Mouse (Mus musculus) forebrain, embryonic 13.5 days (tissue): ENCODE data around the gene Psma5. TPM values are rescaled to one million over a fixed set of nuclear protein-coding genes. Genes with fewer than 3 reads are reported as not detected.

Source experiments
- ATAC-seq: fragments of 200-750 bp; cut with Nextera tagmentation; 2 replicates; pipeline ENCODE4 v1.8.0; 2017
- H3K27ac ChIP-seq: fragments of 300-500 bp; sonication (generic); 2 replicates; pipeline ENCODE4 v1.5.1; 2015; ENCODE audit warnings: inconsistent platforms, mild to moderate bottlenecking, moderate library complexity
- H3K27me3 ChIP-seq: fragments of 300-500 bp; sonication (generic); 2 replicates; pipeline ENCODE4 v1.6.1; 2015; ENCODE audit warnings: mild to moderate bottlenecking, inconsistent platforms
- H3K36me3 ChIP-seq: fragments of 300-500 bp; sonication (generic); 2 replicates; pipeline ENCODE4 v1.6.1; 2015; ENCODE audit warnings: mild to moderate bottlenecking, inconsistent platforms; ENCODE audit not compliant: poor library complexity, severe bottlenecking
- H3K4me1 ChIP-seq: fragments of 300-500 bp; sonication (generic); 2 replicates; pipeline ENCODE4 v1.6.1; 2015; ENCODE audit warnings: inconsistent platforms
- H3K4me2 ChIP-seq: fragments of 300-500 bp; sonication (generic); 2 replicates; pipeline ENCODE4 v1.6.1; 2015; ENCODE audit warnings: inconsistent platforms, mild to moderate bottlenecking, moderate library complexity
- H3K4me3 ChIP-seq: fragments of 300-500 bp; sonication (generic); 2 replicates; pipeline ENCODE4 v1.5.1; 2015; ENCODE audit warnings: mild to moderate bottlenecking, inconsistent platforms
- H3K9ac ChIP-seq: fragments of 300-500 bp; sonication (generic); 2 replicates; pipeline ENCODE4 v1.6.1; 2015; ENCODE audit warnings: mild to moderate bottlenecking, inconsistent platforms
- H3K9me3 ChIP-seq: fragments of 300-500 bp; sonication (generic); replicated peaks from 2 replicates; pipeline ENCODE4 v1.6.1; 2016; ENCODE audit warnings: inconsistent platforms
- WGBS: fragments of 180-500 bp; shearing (Covaris S2); methylation state at CpG from one replicate; pipeline ENCODE4 v1.1.7; 2015; 5-methylcytosine and 5-hydroxymethylcytosine counted together
- polyA plus RNA-seq: library from polyadenylated mRNA; unstranded; fragments of >200 nt; fragmentation: Nextera tagmentation; extraction: Ambion mirVana; gene quantifications from 2 replicates; pipeline ENCODE4 v1.2.1, GENCODE M21; 2015

Gene Psma5
- polyA plus RNA-seq, 1 experiment from 2014 or later: 298 TPM

GRCm38 (mm10) chr3:108313138-108313537, 56.4 kb downstream of the Psma5 start:
- no peaks in the 10 kb centered on the region for H3K27me3 ChIP-seq
- no peaks in the 10 kb centered on the region for H3K9me3 ChIP-seq
- H3K4me2 ChIP-seq: no peak overlapping the region
- no peak overlapping the region for H3K27ac ChIP-seq
- 87% methylated on average over 4 of the region's 4 CpGs for WGBS
- H3K4me1 ChIP-seq: no peaks in the 10 kb centered on the region
- no peak for ATAC-seq
- H3K9ac ChIP-seq: no peak overlapping the region
- no peak overlapping the region for H3K4me3 ChIP-seq
- H3K36me3 ChIP-seq: peaks cover 36% of the 10 kb centered on the region

- H3K4me2 ChIP-seq: no peak overlapping the region
- 0 out of 2 replicates have a peak, but pooled peaks cover 8% of the 10 kb centered on the region for H3K4me1 ChIP-seq
- peaks cover 32% of the 10 kb centered on the region for H3K36me3 ChIP-seq
- 0 out of 2 replicates have a peak overlapping the region, but pooled peaks have one; percentile 11 for H3K27ac ChIP-seq
- H3K9me3 ChIP-seq: no peaks in the 10 kb centered on the region
- 66% methylated on average over 8 of the region's 8 CpGs for WGBS
- no peak overlapping the region for H3K9ac ChIP-seq
- ATAC-seq: no peak
- no peaks in the 10 kb centered on the region for H3K27me3 ChIP-seq
- H3K4me3 ChIP-seq: no peak overlapping the region
Observed at GRCm38 (mm10) chr3:108314038-108314675, 57.4 kb downstream of the Psma5 start.

- H3K27me3 ChIP-seq: no peaks in the 10 kb centered on the region
- no peak overlapping the region for H3K4me2 ChIP-seq
- ATAC-seq: no peak
- peaks cover 7% of the 10 kb centered on the region for H3K36me3 ChIP-seq
- peaks cover 13% of the 10 kb centered on the region for H3K4me1 ChIP-seq
- H3K4me3 ChIP-seq: no peak overlapping the region
- no peak overlapping the region for H3K9ac ChIP-seq
- 64% methylated on average over 2 of the region's 2 CpGs for WGBS
- H3K9me3 ChIP-seq: no peaks in the 10 kb centered on the region
- H3K27ac ChIP-seq: no peak overlapping the region
Observed at GRCm38 (mm10) chr3:108318517-108318916, 61.8 kb downstream of the Psma5 start.

GRCm38 (mm10) chr3:108321671-108322070, 64.9 kb downstream of the Psma5 start:
- Histone ChIP-seq H3K36me3 (peaks cover 30% of the 10 kb centered on the region), H3K9me3 (no peaks in the 10 kb centered on the region), H3K4me1 (peaks cover 13% of the 10 kb centered on the region), H3K4me3 (no peak overlapping the region), H3K9ac (no peak overlapping the region), H3K4me2 (no peak overlapping the region), H3K27ac (no peak overlapping the region), H3K27me3 (no peaks in the 10 kb centered on the region)
- no peak for ATAC-seq
- WGBS: 72% methylated on average over 4 of the region's 4 CpGs

- H3K36me3 ChIP-seq: peaks cover 32% of the 10 kb centered on the region
- H3K9me3 ChIP-seq: no peaks in the 10 kb centered on the region
- WGBS: 92% methylated on average over 4 of the region's 4 CpGs
- H3K4me2 ChIP-seq: no peak overlapping the region
- no peaks in the 10 kb centered on the region for H3K27me3 ChIP-seq
- H3K9ac ChIP-seq: no peak overlapping the region
- H3K27ac ChIP-seq: no peak overlapping the region
- no peak for ATAC-seq
- H3K4me1 ChIP-seq: peaks cover 13% of the 10 kb centered on the region
- H3K4me3 ChIP-seq: no peak overlapping the region
Observed at GRCm38 (mm10) chr3:108322136-108322535, 65.4 kb downstream of the Psma5 start.

GRCm38 (mm10) chr3:108322962-108323361, 66.2 kb downstream of the Psma5 start:
- no peak for ATAC-seq
- Histone ChIP-seq H3K9me3 (no peaks in the 10 kb centered on the region), H3K27ac (no peak overlapping the region), H3K9ac (no peak overlapping the region), H3K4me1 (peaks cover 19% of the 10 kb centered on the region), H3K4me2 (no peak overlapping the region), H3K4me3 (no peak overlapping the region), H3K36me3 (peaks cover 39% of the 10 kb centered on the region), H3K27me3 (no peaks in the 10 kb centered on the region)
- 72% methylated on average over 3 of the region's 3 CpGs for WGBS

- no peak for ATAC-seq
- H3K4me2 ChIP-seq: no peak overlapping the region
- peaks cover 16% of the 10 kb centered on the region for H3K4me1 ChIP-seq
- peaks cover 53% of the 10 kb centered on the region for H3K36me3 ChIP-seq
- no peak overlapping the region for H3K27ac ChIP-seq
- no peaks in the 10 kb centered on the region for H3K9me3 ChIP-seq
- no peaks in the 10 kb centered on the region for H3K27me3 ChIP-seq
- WGBS: 79% methylated on average over 4 of the region's 4 CpGs
- no peak overlapping the region for H3K4me3 ChIP-seq
- H3K9ac ChIP-seq: no peak overlapping the region
Observed at GRCm38 (mm10) chr3:108324837-108325236, 68.1 kb downstream of the Psma5 start.

- peaks cover 15% of the 10 kb centered on the region for H3K4me1 ChIP-seq
- H3K27ac ChIP-seq: no peak overlapping the region
- no peak overlapping the region for H3K4me3 ChIP-seq
- ATAC-seq: no peak
- H3K36me3 ChIP-seq: peaks cover 57% of the 10 kb centered on the region
- H3K27me3 ChIP-seq: no peaks in the 10 kb centered on the region
- 96% methylated on average over 9 of the region's 9 CpGs for WGBS
- no peak overlapping the region for H3K9ac ChIP-seq
- no peaks in the 10 kb centered on the region for H3K9me3 ChIP-seq
- H3K4me2 ChIP-seq: no peak overlapping the region
Observed at GRCm38 (mm10) chr3:108325521-108325920, 68.8 kb downstream of the Psma5 start.

- Histone ChIP-seq H3K27me3 (no peaks in the 10 kb centered on the region), H3K4me1 (peaks cover 15% of the 10 kb centered on the region), H3K9ac (no peak overlapping the region), H3K36me3 (peaks cover 73% of the 10 kb centered on the region), H3K4me2 (no peak overlapping the region), H3K27ac (peak overlapping the region; percentile 86), H3K4me3 (no peak overlapping the region), H3K9me3 (no peaks in the 10 kb centered on the region)
- WGBS: 89% methylated on average over 8 of the region's 8 CpGs
- peak; percentile 50 for ATAC-seq
Observed at GRCm38 (mm10) chr3:108327275-108327674, 70.5 kb downstream of the Psma5 start.

GRCm38 (mm10) chr3:108327916-108328315, 71.2 kb downstream of the Psma5 start:
- Histone ChIP-seq H3K4me1 (peaks cover 15% of the 10 kb centered on the region), H3K9me3 (no peaks in the 10 kb centered on the region), H3K9ac (no peak overlapping the region), H3K27me3 (no peaks in the 10 kb centered on the region), H3K4me3 (no peak overlapping the region), H3K36me3 (peaks cover 80% of the 10 kb centered on the region), H3K4me2 (no peak overlapping the region), H3K27ac (peak overlapping the region; percentile 86)
- 73% methylated on average over 3 of the region's 3 CpGs for WGBS
- ATAC-seq: peak; percentile 67

GRCm38 (mm10) chr3:108328441-108328841, 71.7 kb downstream of the Psma5 start:
- Histone ChIP-seq H3K4me2 (no peak overlapping the region), H3K4me1 (peaks cover 15% of the 10 kb centered on the region), H3K9ac (0 out of 2 replicates have a peak overlapping the region, but pooled peaks have one; percentile 35), H3K9me3 (no peaks in the 10 kb centered on the region), H3K27ac (peak overlapping the region; percentile 86), H3K27me3 (no peaks in the 10 kb centered on the region), H3K4me3 (no peak overlapping the region), H3K36me3 (peaks cover 85% of the 10 kb centered on the region)
- WGBS: 45% methylated on average over 9 of the region's 9 CpGs
- peak; percentile 84 for ATAC-seq
